Mouse (Mus musculus) ovary, postnatal 10 days (tissue): ENCODE data around the gene Msgn1.

Source experiments
- DNase-seq: peaks from one replicate; pipeline ENCODE4 v3.0.0; 2022; ENCODE audit warnings: low spot score

The Msgn1 gene

GRCm38 (mm10) chr12:11208872-11209271 lies at the start of gene Msgn1:
Msgn1 (minus strand) TSS chr12:11208972.
- DNase-seq, result no peak

- DNase-seq, result no peak
These were observed 41.5 kb upstream of the Msgn1 start for GRCm38 (mm10) chr12:11250322-11250721.

- DNase-seq, result no peak
These were observed 38.7 kb upstream of the Msgn1 start for GRCm38 (mm10) chr12:11247460-11247859.

GRCm38 (mm10) chr12:11235996-11236395 lies 27.2 kb upstream of the Msgn1 start:
- DNase-seq, result no peak

- no peak for DNase-seq
These were observed 21.5 kb upstream of the Msgn1 start for GRCm38 (mm10) chr12:11230267-11230666.

GRCm38 (mm10) chr12:11226529-11227268 lies 17.9 kb upstream of the Msgn1 start:
- no peak for DNase-seq

GRCm38 (mm10) chr12:11226123-11226522 lies 17.4 kb upstream of the Msgn1 start:
- DNase-seq, result no peak

- no peak for DNase-seq
These were observed 15.9 kb upstream of the Msgn1 start for GRCm38 (mm10) chr12:11224722-11225121.

- DNase-seq, result no peak
These were observed 14.3 kb upstream of the Msgn1 start for GRCm38 (mm10) chr12:11223090-11223489.

GRCm38 (mm10) chr12:11222566-11222965 lies 13.8 kb upstream of the Msgn1 start:
- DNase-seq, result no peak

- no peak for DNase-seq
These were observed 13.0 kb upstream of the Msgn1 start for GRCm38 (mm10) chr12:11221524-11222330.

GRCm38 (mm10) chr12:11217726-11218250 lies 9.0 kb upstream of the Msgn1 start:
- DNase-seq, result no peak

GRCm38 (mm10) chr12:11216454-11216853 lies 7.7 kb upstream of the Msgn1 start:
- no peak for DNase-seq

- DNase-seq, result no peak
These were observed 6.8 kb upstream of the Msgn1 start for GRCm38 (mm10) chr12:11215555-11215954.

- no peak for DNase-seq
These were observed 6.0 kb upstream of the Msgn1 start for GRCm38 (mm10) chr12:11214776-11215175.

- DNase-seq, result no peak
These were observed 4.1 kb upstream of the Msgn1 start for GRCm38 (mm10) chr12:11212881-11213280.

- no peak for DNase-seq
These were observed 1.6 kb upstream of the Msgn1 start for GRCm38 (mm10) chr12:11210361-11210760.

- DNase-seq, result no peak
These were observed 864 bp upstream of the Msgn1 start for GRCm38 (mm10) chr12:11209636-11210035.

GRCm38 (mm10) chr12:11206321-11206720 lies 2.5 kb downstream of the Msgn1 start:
- DNase-seq, result no peak

- peak; percentile 22 for DNase-seq
These were observed 4.8 kb downstream of the Msgn1 start for GRCm38 (mm10) chr12:11203694-11204665.

- DNase-seq, result no peak
These were observed 6.3 kb downstream of the Msgn1 start for GRCm38 (mm10) chr12:11202476-11202875.

- DNase-seq, result no peak
These were observed 8.1 kb downstream of the Msgn1 start for GRCm38 (mm10) chr12:11200711-11201110.
